Mouse (Mus musculus): ENCODE data around the gene Inpp5k. TPM values are rescaled to one million over a fixed set of nuclear protein-coding genes. Genes with fewer than 3 reads are reported as not detected.

Gene Inpp5k
- 100 to 1,000 TPM; 128 to 132 TPM for total RNA-seq (2023)

GRCm38 (mm10) chr11:75630645-75631229 is at the start of gene Inpp5k:
Inpp5k (plus strand) TSS chr11:75630988.

GRCm38 (mm10) chr11:75587493-75588284 is 43.1 kb upstream of the Inpp5k start, which contains the start of gene Pitpna:
Pitpna (plus strand) TSS chr11:75588097.

GRCm38 (mm10) chr11:75650311-75650710 is 19.5 kb downstream of the Inpp5k start, which contains the start of gene Myo1c:
Myo1c (plus strand) TSS chr11:75650504.

GRCm38 (mm10) chr11:75678747-75679438 is 48.1 kb downstream of the Inpp5k start, which contains the start of gene Crk:
Crk (plus strand) TSS chr11:75679259.

Other genes starting within 250 kb of the Inpp5k start
- gene Serpinf1, start 208.3 kb upstream of the Inpp5k start, total RNA-seq (2023), result 1 to 10 TPM in 1 of 2 experiments, not detected in 1; 2.0 TPM
- gene Serpinf2, start 191.4 kb upstream of the Inpp5k start, total RNA-seq (2023), result under 1 TPM; 0.32 to 0.42 TPM
- gene Wdr81, start 176.3 kb upstream of the Inpp5k start, total RNA-seq (2023), result 10 to 100 TPM; 47.1 to 49.0 TPM
- 1 to 10 TPM; 1.4 to 2.5 TPM for gene Tlcd2, start 169.3 kb upstream of the Inpp5k start, total RNA-seq (2023)
- 100 to 1,000 TPM; 230 to 240 TPM for gene Prpf8, start 144.2 kb upstream of the Inpp5k start, total RNA-seq (2023)
- under 1 TPM in 1 of 2 experiments, not detected in 1; 0.92 TPM for gene Rilp, start 120.9 kb upstream of the Inpp5k start, total RNA-seq (2023)
- gene Scarf1, start 117.4 kb upstream of the Inpp5k start, total RNA-seq (2023), result under 1 TPM in 1 of 2 experiments, not detected in 1; 0.20 TPM
- gene Slc43a2, start 99.3 kb upstream of the Inpp5k start, total RNA-seq (2023), result 10 to 100 TPM; 54.3 to 67.9 TPM
- 100 to 1,000 TPM; 232 to 242 TPM for gene Pitpna, start 42.9 kb upstream of the Inpp5k start, total RNA-seq (2023)
- gene Myo1c, start 19.5 kb downstream of the Inpp5k start, total RNA-seq (2023), result 100 to 1,000 TPM; 459 to 494 TPM
- gene Crk, start 48.3 kb downstream of the Inpp5k start, total RNA-seq (2023), result 10 to 100 TPM; 66.4 to 69.9 TPM
- 100 to 1,000 TPM; 224 to 250 TPM for gene Ywhae, start 101.9 kb downstream of the Inpp5k start, total RNA-seq (2023)
- gene Doc2b, start 165.1 kb downstream of the Inpp5k start, total RNA-seq (2023), result not detected